Mouse (Mus musculus) ES-CJ7 (cell line): ENCODE measurements around the gene Art3.
A peak's percentile ranks its signal among the peaks of the same experiment; 100 is the strongest.
"Not testable (repeated sequence)": the region's sequence is repeated elsewhere in the genome, so short reads cannot be mapped to it uniquely, and the experiment has no call there.

Source experiments
- DNase-seq: peaks from one replicate; pipeline ENCODE4 v3.0.0; 2011; ENCODE audit warnings: low read depth, low spot score

Art3 gene

GRCm38 (mm10) chr5:92336743-92337142, 5.1 kb downstream of the Art3 start:
- DNase-seq, result no peak

- no peak for DNase-seq
These were observed 9.0 kb downstream of the Art3 start for GRCm38 (mm10) chr5:92340606-92341005.

DNA sequence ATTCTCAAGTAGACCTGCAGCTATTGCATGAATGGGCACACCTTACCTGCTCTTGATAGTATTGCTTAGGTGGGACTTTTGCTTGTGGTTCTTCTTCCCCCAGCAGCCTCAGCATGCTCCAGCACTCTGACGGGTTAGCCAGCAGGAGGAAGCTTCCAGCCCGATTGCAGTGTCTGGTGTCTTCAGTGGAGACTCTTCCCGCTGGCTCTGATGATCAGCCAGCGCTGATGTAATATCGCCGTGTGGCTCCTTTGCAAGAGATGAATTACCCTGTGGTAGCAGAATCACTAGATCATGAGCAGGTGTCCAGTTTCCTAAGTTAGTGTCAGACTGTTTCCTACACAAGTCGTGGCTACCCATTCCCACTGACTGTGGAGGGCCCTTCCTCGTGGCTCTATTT, 13.4 kb downstream of the Art3 start:
- DNase-seq, result no peak

DNA sequence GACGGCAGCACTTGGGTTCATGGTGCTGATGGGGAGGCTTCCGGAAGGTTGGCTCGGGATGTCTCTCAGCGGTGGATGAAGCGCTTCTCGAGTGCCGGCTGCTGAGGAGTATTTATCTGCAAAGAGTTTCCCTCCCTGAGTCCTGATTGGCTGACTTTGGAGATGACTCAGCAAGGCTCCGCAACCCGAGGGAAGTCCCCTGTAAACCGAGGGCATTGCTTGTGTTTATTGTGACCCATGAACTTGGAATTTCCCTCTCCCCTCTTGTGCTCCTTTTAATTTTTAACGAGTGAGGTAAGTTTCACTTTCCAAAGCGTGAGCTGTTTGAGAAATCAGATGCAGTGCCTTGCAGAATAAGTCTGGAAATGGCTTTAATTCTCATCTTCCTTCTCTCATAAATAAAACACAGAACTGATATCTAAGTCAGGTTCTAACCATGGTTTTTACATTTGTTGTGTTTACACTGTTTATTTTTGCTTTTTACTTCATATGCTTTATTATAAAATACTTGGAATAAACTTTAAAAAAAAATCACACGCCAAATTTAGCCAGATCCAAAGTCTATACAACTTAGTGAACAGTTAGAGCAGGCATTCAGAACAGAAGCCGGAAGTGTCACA, 17.3 kb downstream of the Art3 start, which contains the start of gene Cxcl10:
TSS of gene Cxcl10 (minus strand) at position 96 of the 620 bp plus-strand sequence.
- DNase-seq, result peak; percentile 61

- no peak for DNase-seq
These were observed 18.1 kb downstream of the Art3 start for GRCm38 (mm10) chr5:92349731-92350130.

DNA sequence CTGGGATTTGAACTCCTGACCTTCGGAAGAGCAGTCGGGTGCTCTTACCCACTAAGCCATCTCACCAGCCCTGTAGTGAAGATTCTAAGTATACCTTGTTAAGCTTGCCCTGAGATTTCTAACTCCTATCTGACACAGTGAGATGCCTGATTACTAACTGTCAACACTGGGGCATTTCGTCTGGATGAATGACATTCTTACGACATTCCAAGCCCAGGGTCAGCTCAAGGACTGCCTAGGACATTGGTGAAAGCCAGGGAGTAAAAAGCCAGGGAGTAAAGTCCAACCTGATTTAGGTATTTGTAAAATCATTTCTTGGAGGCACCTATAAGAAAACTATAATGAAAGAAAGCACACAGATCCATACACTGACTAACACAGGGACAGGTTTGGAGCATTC, 21.1 kb downstream of the Art3 start:
- not testable (repeated sequence) for DNase-seq

DNA sequence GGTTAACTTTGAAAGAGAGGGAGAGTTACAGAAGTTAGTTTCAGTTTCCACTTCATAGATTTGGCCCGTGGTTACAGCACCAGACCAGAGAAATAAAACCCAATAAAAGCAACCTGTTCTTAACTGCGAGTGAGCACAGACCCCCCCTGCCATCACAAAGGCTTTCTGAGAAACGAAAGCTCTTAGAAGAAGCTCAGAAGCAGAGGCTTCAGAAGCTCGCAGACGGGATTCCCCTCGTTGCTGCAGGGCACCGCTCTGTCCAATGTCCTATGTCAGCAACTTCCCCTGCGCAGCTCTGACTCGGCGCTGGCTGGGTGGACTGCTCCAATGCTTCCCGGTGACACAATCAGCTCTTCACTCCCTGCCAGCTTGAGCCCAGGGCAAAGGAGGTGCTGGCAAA, 21.9 kb downstream of the Art3 start:
- DNase-seq, result no peak

- DNase-seq, result peak; percentile 52
These were observed 26.4 kb downstream of the Art3 start for GRCm38 (mm10) chr5:92358033-92358432.

GRCm38 (mm10) chr5:92358767-92359455, 27.3 kb downstream of the Art3 start:
- no peak for DNase-seq

GRCm38 (mm10) chr5:92363179-92363578, 31.6 kb downstream of the Art3 start:
- peak; percentile 71 for DNase-seq

DNA sequence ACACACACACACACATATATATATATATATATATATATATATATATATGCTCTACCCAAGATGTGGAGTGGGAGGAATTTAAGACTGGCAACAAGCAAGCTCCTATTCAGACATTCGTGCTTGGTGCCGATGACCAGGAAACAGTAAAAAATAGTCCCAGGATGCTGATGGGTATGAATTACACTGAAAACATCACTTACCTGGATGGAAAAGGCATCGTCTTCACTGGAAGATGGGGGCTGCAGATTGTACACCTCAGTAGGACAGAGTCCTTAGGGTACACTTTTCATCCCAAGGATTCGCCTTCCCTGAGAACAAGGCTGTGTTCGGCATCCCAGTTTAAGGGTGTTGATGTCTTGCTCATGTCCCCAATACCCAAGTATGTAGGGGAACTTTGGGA, 32.4 kb downstream of the Art3 start:
- DNase-seq, result no peak

GRCm38 (mm10) chr5:92365146-92365705, 33.6 kb downstream of the Art3 start:
- DNase-seq, result no peak

DNA sequence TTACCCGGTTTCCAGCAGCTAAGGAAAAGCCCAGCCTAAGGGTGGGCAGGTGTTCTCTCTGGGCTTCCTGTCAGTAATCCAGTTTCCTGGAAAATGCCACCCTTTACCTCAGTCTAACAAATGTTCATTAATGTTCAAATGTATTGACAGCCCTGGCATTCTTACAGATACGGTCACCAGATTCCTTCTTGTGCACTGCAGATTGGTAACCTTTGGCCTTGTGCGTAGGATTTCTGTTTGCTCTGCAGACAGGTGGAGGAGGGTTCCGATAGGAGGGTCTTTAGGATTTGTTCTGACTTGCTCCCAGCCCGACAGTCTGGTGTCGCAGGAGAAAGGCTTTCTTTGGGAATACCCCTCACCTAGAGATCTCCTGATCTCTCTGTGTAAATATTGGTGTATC, 34.9 kb downstream of the Art3 start:
- no peak for DNase-seq

DNA sequence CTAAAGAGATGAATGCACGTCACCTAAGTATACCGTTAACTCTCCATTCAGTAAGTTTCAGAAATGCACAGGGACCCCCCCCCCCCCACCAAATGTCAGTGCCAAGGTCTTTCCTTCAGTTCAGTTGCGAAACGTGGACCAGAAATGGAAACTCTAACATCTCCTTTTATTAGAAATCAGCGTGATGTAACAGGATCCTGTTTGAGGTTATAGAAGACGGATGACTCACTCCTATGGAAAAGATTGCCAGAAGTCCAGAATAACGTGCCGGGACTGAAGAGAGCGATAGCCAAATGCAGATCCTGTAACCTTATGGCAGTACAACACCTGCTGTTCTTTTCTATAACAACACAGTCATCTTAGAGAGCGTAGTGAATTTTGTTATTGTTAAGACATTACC, 36.8 kb downstream of the Art3 start:
- no peak for DNase-seq

GRCm38 (mm10) chr5:92369151-92369994, 37.7 kb downstream of the Art3 start:
- DNase-seq, result no peak

DNA sequence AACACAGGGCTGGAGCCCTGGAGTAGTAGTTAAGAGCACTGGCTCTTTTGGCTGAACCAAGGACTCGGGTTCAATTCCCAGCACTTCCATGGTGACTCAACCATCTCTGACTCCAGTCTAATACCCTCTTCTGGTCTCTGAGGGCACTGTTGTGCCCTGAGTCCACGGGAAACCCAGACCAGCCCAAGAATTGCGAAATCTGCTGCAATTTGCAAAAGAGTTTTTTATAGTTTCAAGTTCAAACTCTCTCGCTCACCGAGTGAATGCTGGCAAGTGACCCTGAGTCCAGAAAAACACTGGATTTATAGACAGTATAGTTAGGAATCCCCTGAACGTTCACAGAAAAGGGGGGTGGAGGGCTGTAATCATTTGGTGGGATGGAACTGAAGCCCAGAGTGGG, 38.8 kb downstream of the Art3 start:
- no peak for DNase-seq

GRCm38 (mm10) chr5:92370891-92371290, 39.3 kb downstream of the Art3 start:
- DNase-seq, result no peak

DNA sequence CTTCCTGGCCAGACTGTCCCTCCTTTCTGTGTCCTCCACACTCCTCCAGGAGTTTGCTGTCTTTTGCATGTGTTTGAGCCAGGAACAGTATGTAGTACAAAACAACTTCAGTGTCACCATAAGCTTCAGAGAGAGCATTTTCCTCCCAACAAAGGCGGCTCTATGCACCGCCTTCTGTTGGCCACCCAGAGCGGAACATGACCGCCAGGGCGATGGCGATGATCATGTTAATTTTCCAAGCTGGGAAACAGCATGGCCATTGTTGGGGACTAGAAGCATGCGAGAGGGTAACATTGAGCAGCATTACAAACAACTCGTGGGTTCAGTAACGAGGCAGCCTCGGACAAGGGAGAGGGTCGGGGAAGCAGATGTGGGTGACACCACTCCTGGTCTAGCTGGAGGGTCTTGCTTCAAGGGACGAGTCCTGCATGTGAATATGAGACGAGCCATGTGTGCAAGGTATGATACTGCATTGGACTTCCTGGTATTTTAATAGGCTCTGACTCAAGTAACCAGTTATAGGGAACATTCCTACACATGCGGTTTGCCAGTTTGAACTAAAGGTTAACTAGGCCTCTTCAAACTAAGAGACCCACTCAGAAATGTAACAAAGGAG, 39.8 kb downstream of the Art3 start:
- DNase-seq, result no peak

DNA sequence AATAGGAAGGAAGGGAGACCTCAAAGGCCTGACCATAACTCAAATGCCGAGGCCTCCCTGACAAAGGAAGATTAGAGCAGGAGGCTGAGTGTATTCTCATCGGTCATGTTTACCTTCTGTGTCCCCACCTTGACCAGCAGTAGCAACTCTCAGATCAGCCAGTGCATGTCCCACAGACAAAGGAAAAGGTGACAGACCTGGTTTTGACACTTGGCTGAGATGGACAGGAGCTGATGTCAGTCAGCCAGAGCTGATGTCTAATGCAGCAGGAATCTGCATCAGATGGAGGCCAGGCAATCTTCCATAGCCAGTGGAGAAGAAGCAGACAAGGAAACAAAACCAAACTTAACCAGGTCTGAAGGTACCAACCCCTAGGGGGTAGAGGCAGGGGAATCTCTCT, 41.0 kb downstream of the Art3 start:
- DNase-seq, result no peak

- no peak for DNase-seq
These were observed 43.1 kb downstream of the Art3 start for GRCm38 (mm10) chr5:92374721-92375142.

GRCm38 (mm10) chr5:92375368-92375767, 43.7 kb downstream of the Art3 start:
- no peak for DNase-seq
